Mouse (Mus musculus): Measurements from ENCODE around the gene Ehbp1l1. TPM values are rescaled to one million over a fixed set of nuclear protein-coding genes. Genes with fewer than 3 reads are reported as not detected.

Gene Ehbp1l1
- 19.3 and 20.1 TPM in 2 replicates for polyA plus RNA-seq (2012; rRNA removed)

DNA sequence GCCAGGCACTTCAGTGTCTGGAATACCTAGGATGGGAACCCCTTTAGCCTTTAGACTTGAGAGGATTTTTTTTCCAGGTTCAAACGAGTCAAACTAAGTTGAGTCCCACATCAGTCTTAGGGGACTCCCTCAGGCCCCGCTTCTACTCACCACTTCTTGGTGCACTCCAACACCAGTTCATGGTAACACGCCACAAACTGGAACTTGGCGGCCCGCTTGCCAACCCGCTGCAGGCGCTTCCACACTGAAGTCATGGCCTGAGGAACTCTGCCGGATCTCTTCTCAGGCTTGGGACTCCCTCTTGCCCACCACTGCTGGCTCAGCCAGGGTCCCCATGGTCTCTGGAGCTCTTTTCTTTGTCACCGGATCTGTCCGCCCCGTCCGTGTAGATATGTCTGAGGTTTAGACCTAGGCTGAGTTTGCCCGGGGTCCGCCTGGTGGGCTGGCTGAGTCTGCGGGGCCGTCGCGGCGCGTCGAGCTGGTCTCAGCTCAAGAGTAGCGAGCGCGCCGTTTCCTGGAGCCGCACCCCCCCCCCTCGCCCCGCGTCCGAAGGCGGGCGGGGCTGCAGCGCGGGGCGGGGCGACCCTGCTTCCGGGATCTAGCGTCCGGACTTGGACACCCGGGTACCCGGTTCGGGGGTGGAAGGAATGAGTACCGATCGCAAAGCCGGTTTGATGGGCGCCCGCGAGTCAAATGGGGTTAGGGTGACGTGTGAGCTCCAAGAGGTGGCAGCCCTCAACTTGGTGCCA lies at the start of gene Ehbp1l1:
Ehbp1l1 (minus strand) TSS at position 551 of the 749 bp plus-strand sequence.
- TF ChIP-seq CTCF (conservative IDR thresholded peaks at IDR 0.05; ENCODE audit: insufficient read depth, insufficient read length, low read depth, low read length) (no peak), POLR2A (IDR thresholded peaks at IDR 0.05; ENCODE audit: low read depth, low read length) (no peak)
- DNase-seq: peak; percentile 79
- H3K36me3 ChIP-seq (ENCODE audit: control insufficient read depth, insufficient read depth, low read length): no peaks in the 10 kb centered on the region
- peak within 1 kb of the TSS; percentile 88 for H3K27ac ChIP-seq (ENCODE audit: insufficient read depth, low read depth, low read length)
- H3K4me3 ChIP-seq (ENCODE audit: insufficient read depth, low read depth, low read length): peak within 1 kb of the TSS; percentile 70
- H3K27me3 ChIP-seq (replicated peaks; ENCODE audit: control insufficient read depth, insufficient read depth, low read length): no peaks in the 10 kb centered on the region
- 9% methylated on average over 49 of the region's 49 CpGs for WGBS
- H3K4me1 ChIP-seq (ENCODE audit: control insufficient read depth, insufficient read depth, low read length): peaks cover 19% of the 10 kb centered on the region; the same call in 1 of the 2 replicates

DNA sequence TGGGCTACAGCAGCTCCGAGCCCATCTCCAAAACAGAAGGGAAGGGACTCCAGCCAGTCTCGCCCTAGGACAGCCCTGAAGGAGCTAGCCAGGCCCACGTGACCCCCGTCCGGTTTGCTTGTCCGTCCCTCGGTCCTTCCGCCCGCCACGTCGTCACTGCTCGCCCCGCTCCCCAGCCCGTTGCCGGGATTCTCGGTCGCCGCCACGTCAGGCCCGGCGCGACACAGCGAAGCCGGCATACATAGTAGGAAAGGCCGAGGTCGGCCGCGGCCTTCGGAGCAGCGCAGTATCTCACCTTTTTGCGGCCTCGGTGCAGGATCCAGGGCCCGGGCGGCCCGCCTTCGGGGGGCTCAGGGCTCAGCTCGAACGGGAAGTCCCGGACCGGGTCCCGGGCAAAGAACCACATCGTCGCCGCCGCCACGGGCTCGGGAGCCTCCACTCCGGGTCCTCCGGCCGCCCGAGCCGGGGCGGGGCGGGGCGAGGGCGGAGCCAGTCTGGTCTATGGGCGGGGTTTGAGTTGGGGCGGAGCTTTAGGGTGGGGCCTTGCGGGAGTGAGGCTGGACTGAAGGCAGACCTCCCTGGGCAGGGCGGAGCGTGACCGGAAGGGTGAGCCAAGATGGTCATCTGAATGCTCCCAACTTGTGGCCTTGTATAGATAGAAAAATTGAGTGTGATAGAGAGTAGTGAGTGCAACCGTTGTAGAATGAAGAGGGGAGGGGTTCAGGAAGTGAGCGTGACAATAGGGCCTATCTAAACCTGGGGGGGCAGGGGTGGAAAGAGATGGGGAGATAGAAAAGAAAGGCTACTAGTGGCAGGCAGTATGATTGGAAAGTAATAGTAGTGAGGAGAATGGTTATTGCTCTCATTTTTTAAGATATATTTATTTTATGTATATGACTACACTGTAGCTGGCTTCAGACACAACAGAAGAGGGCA lies 45.1 kb upstream of the Ehbp1l1 start, which contains the start of gene Scyl1:
Scyl1 (minus strand) TSS at position 495 of the 936 bp plus-strand sequence.
- no peaks in the 10 kb centered on the region; the same call in 1 of the 2 replicates for H3K36me3 ChIP-seq (ENCODE audit: control insufficient read depth, insufficient read depth, low read length)
- peak; percentile 98 for DNase-seq
- no peak for TF ChIP-seq POLR2A (IDR thresholded peaks at IDR 0.05; ENCODE audit: low read depth, low read length)
- TF ChIP-seq CTCF (conservative IDR thresholded peaks at IDR 0.05; ENCODE audit: insufficient read depth, insufficient read length, low read depth, low read length): no peak
- H3K27ac ChIP-seq (ENCODE audit: insufficient read depth, low read depth, low read length): peak within 1 kb of the TSS; percentile 82
- WGBS: under 1% methylated on average over 64 of the region's 64 CpGs
- no peaks in the 10 kb centered on the region for H3K27me3 ChIP-seq (replicated peaks; ENCODE audit: control insufficient read depth, insufficient read depth, low read length)
- H3K4me1 ChIP-seq (ENCODE audit: control insufficient read depth, insufficient read depth, low read length): peaks cover 5% of the 10 kb centered on the region; the same call in 1 of the 2 replicates
- H3K4me3 ChIP-seq (ENCODE audit: insufficient read depth, low read depth, low read length): peak within 1 kb of the TSS; percentile 78

GRCm38 (mm10) chr19:5770311-5770710 lies 44.2 kb upstream of the Ehbp1l1 start:
- H3K4me1 ChIP-seq (ENCODE audit: control insufficient read depth, insufficient read depth, low read length): peaks cover 5% of the 10 kb centered on the region; the same call in 1 of the 2 replicates
- WGBS: 28% methylated on average over 9 of the region's 9 CpGs
- peak overlapping the region; percentile 82 for H3K27ac ChIP-seq (ENCODE audit: insufficient read depth, low read depth, low read length)
- DNase-seq: no peak
- peak overlapping the region; percentile 78 for H3K4me3 ChIP-seq (ENCODE audit: insufficient read depth, low read depth, low read length)
- peaks cover 3% of the 10 kb centered on the region for H3K36me3 ChIP-seq (ENCODE audit: control insufficient read depth, insufficient read depth, low read length)
- no peaks in the 10 kb centered on the region for H3K27me3 ChIP-seq (replicated peaks; ENCODE audit: control insufficient read depth, insufficient read depth, low read length)
- TF ChIP-seq POLR2A (IDR thresholded peaks at IDR 0.05; ENCODE audit: low read depth, low read length) (no peak), CTCF (conservative IDR thresholded peaks at IDR 0.05; ENCODE audit: insufficient read depth, insufficient read length, low read depth, low read length) (no peak)

DNA sequence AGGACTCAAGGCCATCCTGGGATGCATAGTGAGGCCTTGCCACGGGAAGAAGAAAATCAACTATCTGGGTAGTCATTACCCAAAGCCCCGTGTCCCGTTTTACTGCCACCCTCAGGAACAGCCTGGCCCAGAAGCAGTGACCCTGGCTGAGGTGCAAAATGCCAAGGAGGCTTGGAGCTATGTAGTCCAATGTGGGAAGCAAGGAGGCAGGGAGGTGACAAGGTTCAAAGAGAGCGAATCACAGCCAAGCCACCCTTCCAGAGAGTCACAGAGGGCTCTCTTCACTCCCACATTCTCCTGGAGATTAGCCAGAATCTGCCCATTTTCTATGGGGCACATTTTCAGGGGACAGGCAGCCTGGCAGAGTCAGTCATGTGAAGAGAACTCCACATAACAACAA lies 41.2 kb upstream of the Ehbp1l1 start:
- no peaks in the 10 kb centered on the region for H3K27me3 ChIP-seq (replicated peaks; ENCODE audit: control insufficient read depth, insufficient read depth, low read length)
- no peak overlapping the region for H3K27ac ChIP-seq (ENCODE audit: insufficient read depth, low read depth, low read length)
- TF ChIP-seq POLR2A (IDR thresholded peaks at IDR 0.05; ENCODE audit: low read depth, low read length) (no peak), CTCF (conservative IDR thresholded peaks at IDR 0.05; ENCODE audit: insufficient read depth, insufficient read length, low read depth, low read length) (no peak)
- H3K4me1 ChIP-seq (ENCODE audit: control insufficient read depth, insufficient read depth, low read length): peaks cover 5% of the 10 kb centered on the region; the same call in 1 of the 2 replicates
- peak; percentile 60 for DNase-seq
- no peak overlapping the region for H3K4me3 ChIP-seq (ENCODE audit: insufficient read depth, low read depth, low read length)
- peaks cover 4% of the 10 kb centered on the region for H3K36me3 ChIP-seq (ENCODE audit: control insufficient read depth, insufficient read depth, low read length)
- 43% methylated on average over 4 of the region's 4 CpGs for WGBS

DNA sequence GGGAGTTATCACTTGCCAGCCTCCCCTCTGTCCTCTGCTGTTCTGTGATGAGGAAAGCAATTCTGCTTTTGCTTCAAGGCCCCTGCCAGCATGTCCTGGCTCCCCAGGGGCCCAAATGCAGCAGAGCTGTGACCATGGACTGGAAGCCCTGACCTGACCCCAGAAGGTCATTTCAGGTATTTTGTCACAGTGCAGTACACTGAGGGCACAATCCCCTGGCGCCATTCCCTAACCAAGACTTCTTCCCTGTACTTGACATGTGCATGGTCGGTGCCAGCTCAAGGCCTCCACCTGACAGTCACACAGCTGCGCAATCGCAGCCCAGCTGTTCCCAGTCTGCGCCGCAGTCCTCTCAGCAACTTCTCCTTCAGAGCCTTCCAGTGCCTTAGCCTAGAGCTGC lies 37.0 kb upstream of the Ehbp1l1 start:
- Histone ChIP-seq H3K4me3 (ENCODE audit: insufficient read depth, low read depth, low read length) (no peak overlapping the region), H3K27me3 (replicated peaks; ENCODE audit: control insufficient read depth, insufficient read depth, low read length) (no peaks in the 10 kb centered on the region), H3K36me3 (ENCODE audit: control insufficient read depth, insufficient read depth, low read length) (peaks cover 4% of the 10 kb centered on the region), H3K27ac (ENCODE audit: insufficient read depth, low read depth, low read length) (no peak overlapping the region), H3K4me1 (ENCODE audit: control insufficient read depth, insufficient read depth, low read length) (no peaks in the 10 kb centered on the region)
- TF ChIP-seq POLR2A (IDR thresholded peaks at IDR 0.05; ENCODE audit: low read depth, low read length): no peak
- TF ChIP-seq CTCF (conservative IDR thresholded peaks at IDR 0.05; ENCODE audit: insufficient read depth, insufficient read length, low read depth, low read length): no peak
- no peak for DNase-seq
- WGBS: 93% methylated on average over 6 of the region's 6 CpGs

DNA sequence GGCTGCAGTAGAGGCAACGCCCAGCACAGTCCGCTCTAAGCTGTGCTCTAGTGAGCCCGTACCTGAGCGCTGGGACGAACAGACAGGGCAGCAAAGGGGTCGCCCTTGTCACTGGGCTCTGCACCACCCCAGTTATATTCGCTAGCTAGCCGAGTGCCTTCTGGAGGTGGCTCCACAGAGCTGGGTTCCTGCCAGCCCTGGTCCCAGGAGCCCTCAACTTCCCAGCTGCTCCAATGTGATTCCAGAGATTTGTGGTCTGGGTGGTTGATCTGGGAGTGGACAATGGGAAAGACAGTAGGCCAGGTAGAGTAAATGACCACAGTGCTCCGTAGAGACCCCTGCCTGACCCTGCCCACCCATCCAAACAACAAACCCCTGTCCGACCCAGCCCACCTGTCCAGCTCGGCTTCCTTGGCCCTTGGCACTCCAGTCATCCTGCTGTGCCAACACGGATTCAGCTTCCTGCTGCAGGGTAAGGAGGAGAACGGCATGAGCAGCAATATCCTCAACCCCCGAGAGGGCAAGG lies 32.8 kb upstream of the Ehbp1l1 start:
- no peak for DNase-seq
- no peaks in the 10 kb centered on the region for H3K4me1 ChIP-seq (ENCODE audit: control insufficient read depth, insufficient read depth, low read length)
- no peaks in the 10 kb centered on the region; the same call in 1 of the 2 replicates for H3K36me3 ChIP-seq (ENCODE audit: control insufficient read depth, insufficient read depth, low read length)
- no peaks in the 10 kb centered on the region for H3K27me3 ChIP-seq (replicated peaks; ENCODE audit: control insufficient read depth, insufficient read depth, low read length)
- no peak for TF ChIP-seq POLR2A (IDR thresholded peaks at IDR 0.05; ENCODE audit: low read depth, low read length)
- no peak for TF ChIP-seq CTCF (conservative IDR thresholded peaks at IDR 0.05; ENCODE audit: insufficient read depth, insufficient read length, low read depth, low read length)
- H3K27ac ChIP-seq (ENCODE audit: insufficient read depth, low read depth, low read length): no peak overlapping the region
- no peak overlapping the region for H3K4me3 ChIP-seq (ENCODE audit: insufficient read depth, low read depth, low read length)
- 86% methylated on average over 14 of the region's 14 CpGs for WGBS
